Mouse (Mus musculus): ENCODE data around the gene Crls1.

- TF ChIP-seq CTCF (IDR thresholded peaks at IDR 0.05; ENCODE audit: low read depth) (no peak), EP300 (IDR thresholded peaks at IDR 0.05; ENCODE audit: low read depth) (no peak)
Observed at GRCm38 (mm10) chr2:132873657-132874326, 27.3 kb downstream of the Crls1 start.

All from liver, postnatal 0 days (tissue).